Mouse (Mus musculus) kidney, adult 11 months (tissue): Measurements from ENCODE around the gene Ppp2r2c.
"Not testable (repeated sequence)": the region's sequence is repeated elsewhere in the genome, so short reads cannot be mapped to it uniquely, and the experiment has no call there.

Source experiments
- DNase-seq: peaks from one replicate; pipeline ENCODE4 v3.0.0; 2022

Ppp2r2c gene

DNA sequence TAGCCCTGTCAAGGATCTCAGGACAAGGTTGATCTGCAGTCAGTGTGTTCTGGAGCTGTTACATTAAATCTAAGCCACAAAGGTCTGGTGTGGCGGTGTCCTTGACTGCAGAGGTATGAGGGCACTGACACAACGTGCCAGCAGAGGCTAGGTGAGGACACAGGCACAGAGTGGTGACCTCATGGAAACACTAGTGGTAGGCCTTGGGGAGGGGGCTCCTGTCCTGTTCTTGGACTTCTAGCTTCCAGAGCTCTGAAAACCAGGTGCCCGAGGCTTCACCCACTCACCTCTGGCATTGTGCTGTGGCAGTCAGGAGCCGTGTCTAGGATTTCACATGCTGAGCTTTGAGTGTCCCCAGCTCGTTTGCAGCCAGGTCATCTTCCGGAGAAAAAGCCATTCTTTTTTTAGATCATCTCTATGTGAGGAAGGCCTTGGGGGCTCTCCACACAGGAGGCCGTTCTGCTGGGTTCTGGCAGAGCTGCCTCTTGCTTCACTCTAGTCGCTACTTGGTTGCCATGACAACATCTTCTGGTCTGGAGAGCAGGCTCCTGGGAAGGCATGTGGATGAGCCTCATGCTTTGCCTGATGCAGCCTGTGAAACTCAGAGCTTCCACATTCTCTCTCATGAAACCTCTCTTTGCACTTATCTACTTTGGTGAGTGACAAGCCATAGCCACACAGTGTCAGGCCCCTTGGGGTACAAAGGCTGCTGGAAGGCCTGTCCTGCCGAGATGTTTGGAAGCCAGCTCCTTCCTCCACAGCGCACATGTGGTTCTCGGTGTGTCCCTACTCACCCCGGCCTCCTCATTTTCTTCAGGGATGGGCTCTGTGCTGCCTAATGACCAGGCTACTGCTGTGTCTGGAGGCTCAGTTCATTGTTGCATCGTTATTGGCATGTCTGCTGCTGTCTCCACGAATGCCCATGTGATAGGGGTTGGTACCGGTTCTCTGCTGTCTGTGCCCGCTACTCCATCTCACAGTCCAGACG lies 67.5 kb downstream of the Ppp2r2c start:
- no peak for DNase-seq

DNA sequence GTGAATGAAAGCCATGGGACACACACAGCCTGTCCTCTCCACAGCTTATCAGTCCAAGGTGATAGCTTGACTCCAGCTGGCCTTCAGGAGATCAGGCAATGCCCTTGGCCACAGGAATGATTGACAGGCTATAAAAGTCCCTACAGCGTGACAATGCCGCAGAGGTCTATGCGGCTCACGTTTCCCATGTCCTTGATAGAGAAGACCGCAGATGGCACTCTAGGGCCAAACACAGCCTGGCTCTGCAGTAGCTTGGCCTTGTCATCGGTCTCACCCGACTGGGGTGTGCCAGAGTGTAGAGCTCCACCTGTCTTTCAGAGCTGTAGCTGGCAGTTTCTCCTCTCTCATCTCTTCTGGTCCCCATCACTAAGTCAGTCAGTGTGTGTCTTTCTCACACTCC lies 68.2 kb downstream of the Ppp2r2c start:
- no peak for DNase-seq

DNA sequence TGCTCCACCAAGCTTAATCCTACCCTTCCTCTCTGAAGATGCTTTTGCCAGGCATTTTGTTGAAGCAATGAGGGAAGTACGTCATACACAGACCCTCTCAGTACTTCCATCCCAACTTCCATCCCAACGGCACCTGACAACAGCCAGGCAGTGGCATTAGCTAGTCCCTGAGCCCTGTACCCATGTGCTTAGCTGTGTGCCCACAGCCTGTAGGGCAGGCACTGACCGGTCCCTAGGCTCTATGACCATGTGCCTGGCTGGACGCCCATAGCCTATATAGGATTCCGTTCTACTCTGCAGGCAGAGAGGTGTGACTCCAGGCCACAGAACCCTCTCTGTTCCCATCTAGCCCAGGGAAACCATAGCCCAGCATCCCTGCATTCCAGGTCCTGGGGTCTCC lies 69.7 kb downstream of the Ppp2r2c start:
- no peak for DNase-seq

DNA sequence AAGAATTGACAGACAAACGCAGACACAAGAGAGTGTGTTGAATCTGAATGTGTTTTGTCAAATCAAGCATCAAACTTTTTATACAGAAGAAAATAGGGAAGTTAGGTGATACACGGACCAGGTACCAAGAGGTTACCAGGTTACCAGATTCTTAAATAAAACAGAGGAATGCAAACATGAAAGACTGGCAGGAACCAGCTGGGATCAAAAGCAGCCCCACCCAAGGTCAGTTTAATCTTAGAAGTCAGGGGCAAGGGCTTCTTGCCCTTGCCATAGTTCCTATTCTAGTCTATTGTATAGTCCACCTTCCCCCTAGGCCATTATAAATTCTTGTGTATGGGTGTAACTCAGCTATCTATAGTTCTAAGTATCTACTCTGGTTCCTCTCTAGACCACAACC lies 70.7 kb downstream of the Ppp2r2c start:
- not testable (repeated sequence) for DNase-seq

DNA sequence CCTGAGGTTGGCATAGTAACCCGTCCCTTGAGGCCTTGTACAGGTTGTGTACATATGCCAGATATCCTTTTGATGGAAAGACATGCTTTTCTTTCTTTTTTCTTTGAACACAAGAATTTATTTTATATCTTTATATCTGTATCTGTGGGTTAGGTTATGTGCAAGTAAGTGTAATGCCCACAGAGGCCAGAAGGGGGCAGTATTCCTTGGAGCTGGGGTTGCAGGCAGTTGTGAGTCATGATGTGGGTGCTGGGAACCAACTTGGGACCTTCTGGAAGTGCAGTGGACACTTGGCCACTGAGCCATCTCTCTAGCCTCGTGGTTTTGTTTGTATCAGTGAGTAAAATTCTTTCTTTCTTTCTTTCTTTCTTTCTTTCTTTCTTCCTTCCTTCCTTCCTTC lies 74.1 kb downstream of the Ppp2r2c start:
- DNase-seq = no peak

DNA sequence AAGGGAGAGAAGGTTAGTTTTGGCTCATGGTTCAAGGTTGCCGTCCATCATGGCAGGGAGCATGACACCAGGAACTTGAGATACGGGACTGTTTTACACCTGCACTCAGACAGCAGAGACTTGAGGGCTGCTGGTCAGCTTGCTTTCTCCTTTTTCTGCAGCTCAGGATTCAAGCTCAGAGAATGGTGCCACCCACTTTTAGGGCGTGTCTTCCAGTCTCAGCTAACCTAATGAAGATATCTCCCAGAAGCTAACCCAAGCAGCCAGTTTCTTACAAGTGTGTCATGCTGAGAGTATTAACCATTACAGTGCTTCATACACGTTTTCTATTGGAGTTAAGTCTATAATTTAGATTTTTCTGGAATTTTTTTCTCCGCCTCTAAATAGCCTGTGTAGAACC lies 76.2 kb downstream of the Ppp2r2c start:
- DNase-seq = no peak

DNA sequence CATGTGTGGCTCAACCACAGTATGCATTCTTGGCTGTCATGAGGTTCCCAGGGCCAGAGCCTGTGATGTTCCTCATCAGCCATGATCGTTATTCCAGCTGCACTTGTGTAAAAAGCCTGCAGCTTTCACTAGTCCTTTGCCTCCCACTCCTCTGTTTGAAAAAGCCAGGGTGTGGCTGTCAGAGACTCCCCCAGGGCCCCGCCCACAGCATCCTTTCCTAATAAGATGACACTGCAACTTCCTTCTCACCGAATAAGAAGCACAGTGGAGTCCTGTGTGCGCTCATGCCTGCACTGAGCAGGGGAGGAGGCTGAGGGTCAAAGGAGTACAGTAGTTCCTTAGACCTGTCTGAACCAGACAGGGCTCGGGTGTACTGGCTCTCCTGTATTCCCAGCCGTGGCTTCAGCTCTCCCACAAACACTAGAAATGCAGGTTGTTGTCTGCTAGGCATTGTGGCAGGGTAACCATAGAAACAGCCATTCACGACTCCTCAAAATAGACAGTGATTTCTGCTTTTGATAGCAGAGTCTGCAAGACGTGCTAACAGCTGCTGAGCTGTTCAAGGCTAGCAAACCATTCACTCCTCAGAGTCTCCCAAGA lies 76.9 kb downstream of the Ppp2r2c start:
- no peak for DNase-seq

DNA sequence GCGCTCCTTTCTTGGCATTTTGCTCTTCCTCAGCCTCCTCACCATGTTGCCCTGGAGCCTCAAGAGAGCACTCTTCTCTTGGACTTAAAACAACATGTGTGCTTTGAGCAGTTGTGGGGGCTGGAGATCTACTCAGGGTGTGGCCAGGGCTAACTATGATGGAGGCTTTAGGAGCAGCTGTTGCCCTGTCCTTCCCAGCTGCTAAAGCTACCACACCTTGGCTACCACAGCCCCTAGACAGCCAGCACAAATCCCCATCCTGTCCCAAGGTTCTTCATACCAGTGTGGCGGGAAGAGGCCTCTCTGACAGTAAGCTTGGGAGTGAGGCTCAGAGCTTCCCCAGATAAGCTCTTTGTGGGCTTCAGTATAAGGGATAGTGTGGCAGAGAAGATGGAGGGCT lies 77.4 kb downstream of the Ppp2r2c start:
- DNase-seq = no peak

DNA sequence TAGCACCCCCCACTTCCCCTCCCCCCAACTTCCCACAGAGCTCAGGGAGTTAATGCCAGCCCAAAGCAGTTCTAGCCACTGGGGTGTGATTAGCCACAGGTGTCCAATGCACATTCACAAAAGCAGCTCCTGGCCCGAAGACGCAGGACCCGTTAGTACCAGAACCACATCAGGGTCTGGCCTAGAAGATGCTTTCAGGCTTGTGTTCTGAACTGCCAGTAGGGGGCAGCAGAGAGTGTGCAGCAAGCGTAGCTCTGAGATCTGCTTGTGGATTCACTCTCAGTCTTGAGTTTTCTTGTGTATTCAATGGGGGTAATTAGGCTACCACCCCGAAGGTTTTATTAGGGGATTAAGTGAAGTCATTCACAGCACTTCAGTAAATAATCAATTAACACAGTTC lies 78.1 kb downstream of the Ppp2r2c start:
- no peak for DNase-seq

DNA sequence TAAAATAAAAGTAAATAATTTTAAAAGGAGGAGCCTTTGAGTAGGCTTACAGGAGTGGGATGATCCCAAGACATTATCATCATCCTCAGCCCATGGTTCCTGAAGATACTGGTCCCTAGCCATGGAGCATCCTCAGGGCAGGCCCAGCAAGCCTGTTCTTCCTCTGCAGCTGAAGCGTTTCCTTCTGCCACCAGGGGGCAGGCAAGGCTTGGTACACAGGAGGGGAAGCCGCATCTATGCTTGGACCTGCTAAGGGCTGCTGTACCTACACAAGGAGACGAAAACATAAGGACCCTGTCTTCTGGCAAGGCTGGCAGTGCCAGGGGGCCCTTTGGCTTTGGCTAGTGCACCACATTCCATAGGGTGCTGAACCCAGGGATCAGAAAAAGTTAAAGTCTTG lies 80.5 kb downstream of the Ppp2r2c start:
- DNase-seq = peak; percentile 23

DNA sequence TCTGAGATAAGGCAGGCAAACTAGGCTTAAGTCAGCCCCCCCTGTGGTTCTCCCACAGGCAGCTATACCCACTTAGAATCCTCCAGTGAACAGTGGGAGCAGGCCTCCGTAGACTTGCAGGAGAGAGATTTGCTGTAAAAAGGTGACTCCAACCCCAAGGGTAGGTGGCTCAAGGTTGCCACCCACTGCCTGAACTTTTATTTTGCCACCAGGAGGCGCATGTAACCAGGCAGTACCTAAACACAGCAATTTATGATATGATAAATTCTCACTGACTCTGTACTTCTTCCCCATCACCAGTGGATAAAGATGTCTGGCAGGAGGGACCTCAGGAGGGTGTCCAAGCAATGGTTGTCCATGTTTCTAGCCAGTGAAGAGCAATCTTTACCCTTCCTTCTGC lies 82.6 kb downstream of the Ppp2r2c start:
- DNase-seq = no peak

DNA sequence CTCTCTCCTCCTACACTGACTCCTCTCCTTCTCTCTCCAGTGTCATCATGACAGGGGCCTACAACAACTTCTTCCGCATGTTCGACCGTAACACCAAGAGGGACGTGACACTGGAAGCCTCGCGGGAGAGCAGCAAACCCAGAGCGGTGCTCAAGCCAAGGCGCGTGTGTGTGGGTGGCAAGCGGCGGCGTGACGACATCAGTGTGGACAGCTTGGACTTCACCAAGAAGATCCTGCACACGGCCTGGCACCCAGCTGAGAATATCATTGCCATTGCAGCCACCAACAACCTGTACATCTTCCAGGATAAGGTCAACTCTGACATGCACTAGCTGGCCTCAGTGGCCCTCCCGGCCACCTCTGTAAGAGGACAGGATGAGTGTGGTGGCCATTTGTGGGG lies 84.0 kb downstream of the Ppp2r2c start:
- no peak for DNase-seq

DNA sequence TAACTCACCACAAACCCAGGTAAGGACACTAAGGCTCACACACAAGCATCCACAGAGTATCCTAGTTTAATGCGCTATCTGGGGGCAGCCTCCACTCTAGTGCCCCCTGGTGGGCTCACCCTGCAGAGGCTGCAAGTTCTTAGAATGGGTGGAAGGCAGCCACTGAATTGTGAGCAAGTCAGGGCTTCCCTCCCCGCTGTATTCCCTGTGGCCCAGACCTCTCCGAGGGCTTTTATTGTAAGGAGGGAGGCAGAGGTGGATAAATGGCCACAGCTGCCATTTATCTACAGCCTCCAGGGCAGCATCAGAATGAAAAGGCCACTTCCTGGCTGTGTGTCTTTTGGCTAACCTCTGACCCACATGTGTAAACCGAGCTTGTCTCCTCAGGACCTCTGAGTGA lies 87.1 kb downstream of the Ppp2r2c start:
- DNase-seq = no peak

DNA sequence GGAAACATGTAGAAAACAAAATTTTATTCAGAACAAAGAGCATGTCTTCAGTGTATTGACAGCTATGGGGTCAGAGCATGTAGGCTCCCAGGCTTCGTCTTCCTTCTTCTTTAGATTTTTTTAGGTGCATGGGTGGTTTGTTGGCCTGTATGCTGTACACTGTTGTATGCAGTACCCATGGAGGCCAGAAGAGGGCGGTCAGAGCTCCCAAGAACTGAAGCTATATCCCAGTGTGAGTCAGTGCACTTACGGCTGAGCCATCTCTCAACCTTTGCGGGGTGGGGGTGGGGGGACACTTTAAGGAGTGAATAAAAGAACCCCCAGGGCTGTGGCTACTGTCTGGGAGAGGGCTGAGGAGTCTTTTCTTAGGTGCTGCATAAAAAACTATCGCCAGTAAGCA lies 90.5 kb downstream of the Ppp2r2c start:
- peak; percentile 44 for DNase-seq

DNA sequence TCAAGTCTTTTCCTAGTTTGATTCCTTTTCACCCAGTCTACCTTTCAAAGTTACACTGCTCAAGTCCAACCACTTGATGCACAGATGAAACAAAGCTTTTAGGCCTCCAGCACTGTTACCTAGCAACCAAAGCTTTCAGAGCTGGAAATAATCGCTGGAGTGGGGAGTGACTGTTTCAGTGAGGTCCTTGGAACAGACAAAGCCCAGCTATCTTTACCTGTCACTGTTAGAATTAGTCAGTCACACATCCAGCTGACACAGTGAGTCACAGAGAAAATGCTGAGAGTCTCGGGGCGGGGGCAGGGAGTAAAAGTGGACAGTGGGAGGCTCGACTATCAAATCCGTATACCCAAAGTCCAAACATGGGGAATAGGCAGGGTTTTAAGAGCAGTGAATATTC lies 92.2 kb downstream of the Ppp2r2c start:
- no peak for DNase-seq

DNA sequence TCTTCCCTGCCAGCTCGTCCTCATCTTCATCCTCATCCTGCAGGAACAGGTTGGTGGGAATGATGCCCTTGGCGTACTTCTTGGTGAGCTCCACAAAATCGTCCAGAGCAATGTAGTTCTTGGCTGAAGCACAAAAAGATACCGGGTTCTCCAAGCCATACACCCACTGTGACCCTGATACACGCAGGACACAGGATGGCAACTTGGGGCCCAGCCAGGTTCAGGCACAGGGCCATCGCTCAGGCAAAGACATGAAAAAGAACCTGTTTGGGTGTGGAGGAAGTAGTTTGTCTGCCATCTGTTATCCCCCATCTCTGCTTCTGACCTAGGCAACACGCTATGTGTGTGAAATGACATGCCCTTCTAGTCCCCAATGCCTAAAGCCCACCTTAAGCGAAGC lies 103.3 kb downstream of the Ppp2r2c start:
- no peak for DNase-seq

DNA sequence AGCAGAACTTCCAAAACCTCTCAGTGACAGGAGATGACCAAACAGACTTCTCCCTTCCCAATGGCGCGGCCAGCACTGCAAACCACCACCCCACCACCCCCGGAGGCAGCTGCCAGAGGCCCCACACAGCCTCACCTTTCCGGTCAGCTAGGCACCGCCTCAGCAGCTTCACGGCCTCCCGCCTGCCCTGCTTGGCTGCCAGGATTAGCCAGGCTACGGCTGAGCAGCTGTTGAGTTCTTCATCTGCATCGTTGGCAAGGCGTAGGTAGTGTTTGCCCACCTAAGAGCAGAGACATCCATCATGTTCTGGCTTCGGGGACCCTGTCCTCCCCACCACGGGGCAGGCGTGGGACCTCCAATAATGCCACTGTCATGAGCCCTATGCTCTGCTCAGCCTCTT lies 107.0 kb downstream of the Ppp2r2c start:
- no peak for DNase-seq

DNA sequence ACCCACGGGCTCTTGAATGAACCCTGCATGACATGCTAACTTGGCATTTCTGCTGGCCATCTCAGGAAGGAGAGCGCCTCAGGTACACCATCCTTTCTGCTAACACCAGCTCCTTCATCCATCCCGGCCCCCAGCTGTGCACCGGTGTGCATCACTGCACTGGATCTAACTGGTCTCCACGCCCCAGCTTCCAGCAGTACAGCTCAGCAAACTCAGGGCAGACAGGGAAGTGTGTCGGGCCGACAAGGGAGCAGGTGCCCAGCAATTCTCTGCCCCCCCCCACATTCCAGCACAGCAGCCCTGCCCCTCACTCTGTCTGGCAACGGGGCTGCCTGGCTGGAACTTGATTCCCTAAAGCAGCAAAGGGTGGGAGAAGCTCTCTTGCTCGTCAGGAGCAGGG lies 109.5 kb downstream of the Ppp2r2c start:
- no peak for DNase-seq

DNA sequence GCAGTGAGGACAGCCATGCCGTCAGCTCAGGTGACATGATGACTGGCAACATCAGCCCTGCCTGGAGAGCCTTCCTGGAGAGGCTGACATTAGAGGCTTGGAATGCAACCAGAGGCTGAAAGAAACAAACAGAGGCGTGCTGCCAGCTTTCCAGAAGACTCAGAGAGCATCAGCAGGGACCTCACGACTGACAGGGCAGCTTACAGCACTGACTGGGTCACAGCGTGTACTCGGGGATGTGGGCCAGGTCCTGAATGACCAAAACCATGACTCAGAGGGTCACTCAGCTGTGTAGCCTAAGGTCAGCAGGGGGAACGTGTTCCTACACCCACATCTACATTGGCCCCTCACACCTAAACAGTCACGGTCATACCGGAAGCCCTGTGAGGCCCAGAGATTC lies 110.7 kb downstream of the Ppp2r2c start:
- DNase-seq = no peak

DNA sequence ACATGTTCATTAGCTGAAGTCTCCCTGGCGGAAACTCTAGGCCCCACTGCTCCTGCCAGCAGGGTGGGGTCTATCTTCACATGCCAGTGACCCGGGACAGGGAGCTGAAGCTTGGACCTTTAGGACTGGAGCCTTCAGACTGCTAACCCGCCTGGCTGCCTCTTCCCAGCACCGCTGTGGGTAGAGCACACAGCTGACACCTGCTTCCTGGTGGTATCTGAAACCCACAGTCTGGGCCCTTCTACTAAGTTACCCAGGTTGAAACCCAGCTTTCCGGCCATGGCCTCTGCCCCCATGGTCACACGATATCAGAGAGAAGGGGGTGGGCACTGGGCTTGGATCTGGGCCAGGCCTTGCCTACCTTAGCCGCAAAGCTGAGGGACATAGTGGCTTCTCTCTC lies 111.3 kb downstream of the Ppp2r2c start:
- DNase-seq = no peak

DNA sequence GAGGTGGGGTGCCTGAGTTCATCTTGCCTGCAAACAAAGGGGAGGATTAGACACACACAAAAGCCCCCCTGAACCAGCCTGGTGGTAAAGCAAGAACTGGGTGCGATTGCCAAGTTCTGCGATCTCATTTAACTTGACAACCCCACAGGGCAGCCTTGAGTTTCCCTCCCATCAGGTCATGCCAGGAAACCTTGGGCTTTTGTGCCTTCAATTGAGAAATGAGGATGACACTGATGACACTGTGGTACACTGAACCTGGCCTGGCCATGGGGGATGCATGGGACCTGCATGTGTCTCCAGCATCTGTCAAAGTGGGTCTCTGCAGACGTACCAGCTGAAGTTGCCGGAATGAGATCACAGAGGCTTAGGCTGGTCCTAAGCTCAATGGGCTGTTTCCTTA lies 114.0 kb downstream of the Ppp2r2c start:
- DNase-seq = no peak

DNA sequence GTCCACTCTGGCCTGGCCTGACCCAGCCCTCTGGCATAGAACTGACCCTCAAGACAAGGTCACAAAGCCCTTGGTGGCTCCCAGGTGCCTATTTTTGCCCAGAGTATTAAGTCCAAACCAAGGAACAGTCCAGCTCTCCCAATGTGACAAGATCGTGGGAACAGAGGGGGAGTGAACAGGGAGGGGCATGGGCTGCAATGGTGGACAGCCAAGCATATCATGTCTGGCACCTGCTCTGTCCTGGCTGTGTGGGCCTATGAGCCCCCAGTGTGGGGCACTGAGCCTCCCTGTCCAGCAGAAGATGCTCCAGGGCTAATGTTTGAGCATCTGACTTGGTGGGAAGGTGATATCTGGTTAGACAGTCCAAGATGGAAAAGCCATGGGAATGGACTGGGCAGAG lies 118.3 kb downstream of the Ppp2r2c start:
- DNase-seq = peak; percentile 20

DNA sequence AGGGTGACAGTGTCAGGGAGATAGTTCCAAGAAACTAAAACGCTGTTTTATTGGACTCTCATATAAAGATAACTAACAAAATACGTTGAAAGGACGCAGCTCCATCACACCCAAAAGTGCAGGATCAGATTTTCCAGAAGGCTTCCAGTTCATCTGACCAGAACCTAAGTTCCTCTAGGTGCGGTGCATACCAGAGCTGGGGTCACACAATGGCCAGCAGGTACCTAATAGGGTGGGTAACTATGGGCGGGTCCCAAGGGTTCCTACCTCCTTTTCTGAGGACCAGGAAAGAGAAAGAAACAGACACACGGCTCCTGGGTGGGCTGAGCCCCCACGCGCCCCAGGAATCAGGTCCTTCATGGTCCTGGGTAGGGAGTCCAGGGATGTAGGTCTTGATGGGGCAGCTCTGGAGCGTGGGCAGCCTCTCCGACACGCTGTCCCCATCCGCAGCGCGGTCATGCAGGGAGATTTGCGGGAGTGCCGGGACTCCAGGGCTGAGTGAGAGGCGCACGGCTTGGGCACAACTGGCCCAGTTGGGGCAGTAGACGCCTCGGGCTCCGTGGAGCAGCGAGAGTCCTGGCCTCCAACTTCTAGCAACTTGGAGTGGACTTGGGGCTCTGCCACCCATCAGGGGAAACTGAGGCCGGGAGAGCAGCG lies 119.9 kb downstream of the Ppp2r2c start:
- no peak for DNase-seq
